Mouse (Mus musculus): ENCODE measurements at regions not wholly inside any gene's neighbourhood (a gene's known extent, or its start where the extent isn't known, plus 50 kb on each side); places are given as distances from the start of the nearest gene placed in this dataset.

DNA sequence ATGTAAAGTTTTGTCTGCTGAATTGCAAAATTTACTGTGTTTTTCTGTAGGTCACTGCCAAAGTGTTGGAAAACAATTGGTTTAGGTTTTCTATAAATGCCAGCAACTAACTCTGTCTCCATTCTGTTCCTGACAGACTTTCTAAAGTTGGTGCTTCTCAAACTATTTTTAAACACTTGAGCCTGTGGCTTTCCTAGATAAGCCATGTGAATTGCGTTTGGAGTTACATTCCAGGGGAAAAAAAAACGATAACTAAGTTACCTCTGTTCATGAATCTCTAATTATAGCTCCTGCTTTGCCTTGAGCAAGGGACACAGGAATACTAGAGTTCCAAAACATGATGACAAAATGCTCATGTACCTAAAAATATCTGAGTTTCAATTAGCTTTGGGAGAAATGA lies 1298.0 kb upstream of the Fam98a start:
- no peak for DNase-seq (ENCODE audit: low spot score)

GRCm38 (mm10) chr17:76848307-76848706 lies 1296.6 kb upstream of the Fam98a start:
- DNase-seq (ENCODE audit: low spot score): no peak

GRCm38 (mm10) chr17:76817936-76818335 lies 1266.2 kb upstream of the Fam98a start:
- peak; percentile 68 for DNase-seq (ENCODE audit: low spot score)
